Mouse (Mus musculus): ENCODE data around the gene Prr18.
"Not testable (repeated sequence)": the region's sequence is repeated elsewhere in the genome, so short reads cannot be mapped to it uniquely, and the experiment has no call there.

The Prr18 gene

GRCm38 (mm10) chr17:8337159-8337558, at the start of gene Prr18:
Prr18 (plus strand) TSS chr17:8337459.
- DNase-seq (ENCODE audit: low spot score), result not testable (repeated sequence)

- no peak for DNase-seq (ENCODE audit: low spot score)
These were observed 47.1 kb upstream of the Prr18 start for GRCm38 (mm10) chr17:8289993-8290679.

- no peak for DNase-seq (ENCODE audit: low spot score)
These were observed 46.5 kb upstream of the Prr18 start for GRCm38 (mm10) chr17:8290736-8291135.

GRCm38 (mm10) chr17:8295825-8296224, 41.4 kb upstream of the Prr18 start:
- DNase-seq (ENCODE audit: low spot score), result no peak

GRCm38 (mm10) chr17:8296313-8296844, 40.9 kb upstream of the Prr18 start:
- no peak for DNase-seq (ENCODE audit: low spot score)

GRCm38 (mm10) chr17:8297746-8298145, 39.5 kb upstream of the Prr18 start:
- DNase-seq (ENCODE audit: low spot score), result no peak

GRCm38 (mm10) chr17:8298281-8298680, 39.0 kb upstream of the Prr18 start:
- DNase-seq (ENCODE audit: low spot score), result no peak

GRCm38 (mm10) chr17:8299524-8299923, 37.7 kb upstream of the Prr18 start:
- no peak for DNase-seq (ENCODE audit: low spot score)

- no peak for DNase-seq (ENCODE audit: low spot score)
These were observed 35.7 kb upstream of the Prr18 start for GRCm38 (mm10) chr17:8301515-8301914.

- DNase-seq (ENCODE audit: low spot score), result no peak
These were observed 34.4 kb upstream of the Prr18 start for GRCm38 (mm10) chr17:8302772-8303438.

GRCm38 (mm10) chr17:8303671-8304070, 33.6 kb upstream of the Prr18 start:
- no peak for DNase-seq (ENCODE audit: low spot score)

- DNase-seq (ENCODE audit: low spot score), result no peak
These were observed 31.5 kb upstream of the Prr18 start for GRCm38 (mm10) chr17:8305801-8306200.

GRCm38 (mm10) chr17:8310838-8311614, 26.2 kb upstream of the Prr18 start, which contains the start of gene Sft2d1:
Sft2d1 (plus strand) TSS chr17:8311102.
- DNase-seq (ENCODE audit: low spot score), result peak; percentile 91

- DNase-seq (ENCODE audit: low spot score), result no peak
These were observed 25.5 kb upstream of the Prr18 start for GRCm38 (mm10) chr17:8311751-8312150.

- DNase-seq (ENCODE audit: low spot score), result no peak
These were observed 23.3 kb upstream of the Prr18 start for GRCm38 (mm10) chr17:8313976-8314375.

GRCm38 (mm10) chr17:8316251-8316650, 21.0 kb upstream of the Prr18 start:
- no peak for DNase-seq (ENCODE audit: low spot score)

- DNase-seq (ENCODE audit: low spot score), result not testable (repeated sequence)
These were observed 10.4 kb upstream of the Prr18 start for GRCm38 (mm10) chr17:8326877-8327276.

GRCm38 (mm10) chr17:8328511-8329174, 8.6 kb upstream of the Prr18 start:
- DNase-seq (ENCODE audit: low spot score), result no peak

- DNase-seq (ENCODE audit: low spot score), result no peak
These were observed 6.7 kb upstream of the Prr18 start for GRCm38 (mm10) chr17:8330602-8331001.

GRCm38 (mm10) chr17:8339666-8340374, 2.6 kb downstream of the Prr18 start:
- no peak for DNase-seq (ENCODE audit: low spot score)
